Mouse (Mus musculus) lung, adult 2 months (tissue): Measurements from ENCODE around the gene Slc22a5.

ENCODE experiments used
- CTCF ChIP-seq: fragments of 200-500 bp; IDR thresholded peaks from 2 replicates; pipeline ENCODE4 v1.5.1; 2011; ENCODE audit warnings: mild to moderate bottlenecking, low read length, control low read depth; ENCODE audit not compliant: insufficient read depth
- POLR2A ChIP-seq: fragments of 200-500 bp; IDR thresholded peaks from 2 replicates; pipeline ENCODE4 v1.6.1; 2011; ENCODE audit warnings: low read depth, mild to moderate bottlenecking, control low read depth, low read length, borderline replicate concordance; ENCODE audit errors: extremely low read depth

DNA sequence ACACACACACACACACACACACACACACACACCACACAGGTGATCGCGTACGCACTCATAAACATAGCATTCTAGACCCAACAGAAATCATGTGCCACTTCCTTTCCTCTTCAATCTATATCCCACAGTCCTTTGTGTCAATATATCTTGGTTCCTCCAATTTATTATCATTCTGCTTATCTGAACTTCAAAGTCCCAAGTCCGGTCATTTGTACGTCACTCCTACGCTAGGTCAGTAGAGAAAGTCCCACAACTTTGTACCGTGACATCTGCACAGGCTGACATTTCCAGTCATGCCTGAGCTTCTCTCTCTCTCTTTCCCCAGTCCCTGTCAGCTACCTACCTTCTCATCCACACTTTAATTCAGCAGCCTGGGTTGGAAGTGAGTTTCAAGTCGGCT lies 17.2 kb upstream of the Slc22a5 start:
- TF ChIP-seq CTCF = no peak
- no peak for TF ChIP-seq POLR2A
